Mouse (Mus musculus) embryo, embryonic 9.5 days (tissue): ENCODE measurements around the gene Olfr970.
"Not testable (repeated sequence)": the region's sequence is repeated elsewhere in the genome, so short reads cannot be mapped to it uniquely, and the experiment has no call there.

Source experiments
- DNase-seq: peaks from one replicate; pipeline ENCODE4 v3.0.0-alpha.2; 2017; ENCODE audit errors: extremely low spot score

Gene Olfr970

DNA sequence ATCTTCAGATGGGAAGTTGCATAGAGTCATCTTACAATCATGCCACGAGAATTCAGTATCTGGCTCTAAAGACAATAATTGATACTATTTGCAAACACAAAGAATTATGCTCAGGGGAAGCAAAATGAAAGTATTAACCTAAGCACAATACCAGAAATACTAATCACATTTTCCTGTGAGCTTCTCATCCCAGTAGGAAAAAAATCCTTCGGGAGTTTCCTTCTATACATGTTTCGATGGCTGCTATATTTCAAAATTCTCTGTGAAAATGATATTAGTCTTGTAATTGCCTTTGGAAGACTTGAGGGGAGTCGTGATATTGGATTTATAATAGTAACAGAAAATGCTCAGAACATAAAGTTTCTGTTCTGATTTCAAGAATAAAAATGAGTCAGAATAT, at the start of gene Olfr970:
Gene Olfr970 (plus strand): TSS at position 301 of the 400 bp plus-strand sequence.
- DNase-seq = no peak

DNA sequence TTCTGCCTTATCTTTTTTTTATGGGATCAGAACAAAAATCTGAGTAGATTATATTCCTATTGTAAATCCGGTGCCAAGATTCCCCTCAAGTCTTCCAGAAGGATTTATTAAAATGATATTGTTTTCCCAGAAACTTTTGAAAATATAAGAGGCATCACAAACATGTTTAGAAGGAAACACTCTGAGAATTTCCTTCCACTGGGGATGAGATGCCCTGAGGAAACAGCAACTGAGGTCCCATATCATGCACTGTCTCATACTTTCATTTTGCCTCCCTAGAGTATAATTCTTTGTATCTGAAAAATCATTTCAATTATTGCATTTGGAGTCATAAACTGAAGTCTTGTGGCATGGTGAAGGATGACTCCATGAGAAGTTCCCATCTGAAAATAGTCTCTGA, 25.5 kb upstream of the Olfr970 start, which contains the start of gene Olfr968:
Gene Olfr968 (minus strand): TSS at position 101 of the 400 bp plus-strand sequence.
- no peak for DNase-seq

DNA sequence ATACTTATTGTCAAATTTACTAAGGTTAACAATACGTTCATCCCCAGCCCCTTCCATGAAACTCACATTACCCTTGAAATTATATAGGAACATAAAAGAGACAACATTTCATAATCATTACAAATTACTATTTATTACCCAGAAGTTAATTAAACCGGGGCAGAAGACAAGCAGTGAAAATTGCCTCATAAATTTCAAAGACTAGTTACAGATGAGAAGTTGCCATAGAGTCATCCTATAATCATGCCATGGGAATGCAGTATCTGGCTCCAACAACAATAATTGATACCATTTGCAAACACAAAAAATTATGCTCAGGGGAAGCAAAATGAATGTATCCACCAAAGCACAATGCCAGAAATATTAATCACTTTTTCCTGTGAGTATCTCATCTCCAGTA, 18.1 kb upstream of the Olfr970 start, which contains the start of gene Olfr969:
Gene Olfr969 (plus strand): TSS at position 388 of the 400 bp plus-strand sequence.
- no peak for DNase-seq

DNA sequence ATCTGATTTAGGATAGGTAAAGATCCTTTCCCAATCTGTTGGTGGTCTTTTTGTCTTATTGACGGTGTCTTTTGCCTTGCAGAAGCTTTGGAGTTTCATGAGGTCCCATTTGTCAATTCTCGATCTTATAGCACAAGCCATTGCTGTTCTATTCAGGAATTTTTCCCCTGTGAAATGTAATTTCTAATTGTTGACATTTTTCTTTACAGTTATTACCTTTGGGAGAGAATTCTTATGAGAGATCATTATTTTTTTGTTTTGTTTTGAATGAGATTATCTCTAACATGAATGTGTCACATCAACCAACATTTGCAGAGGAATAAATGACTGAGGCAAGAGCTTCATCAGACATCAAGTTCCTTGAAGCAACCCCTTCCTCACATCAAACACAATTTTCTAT, 27.9 kb downstream of the Olfr970 start, which contains the start of gene Olfr971:
Gene Olfr971 (plus strand): TSS at position 301 of the 400 bp plus-strand sequence.
- not testable (repeated sequence) for DNase-seq

DNA sequence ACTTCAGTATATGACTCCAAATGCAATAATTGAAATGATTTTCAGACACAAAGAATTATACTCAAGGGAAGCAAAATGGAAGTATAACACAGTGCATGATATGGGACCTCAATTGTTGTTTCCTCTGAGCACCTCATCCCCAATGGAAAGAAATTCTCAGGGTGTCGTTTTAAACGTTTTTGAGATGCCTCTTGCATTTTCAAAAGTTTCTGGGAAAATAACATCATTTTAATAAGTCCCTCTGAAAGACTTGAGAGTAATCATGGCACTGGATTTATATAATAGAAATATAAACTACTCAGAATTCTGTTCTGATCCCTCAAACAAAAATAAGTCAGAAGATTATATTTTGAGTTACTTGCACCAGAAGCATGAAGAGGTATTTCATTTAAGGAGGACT, 57.5 kb downstream of the Olfr970 start, which contains the start of gene Olfr972:
Gene Olfr972 (plus strand): TSS at position 301 of the 400 bp plus-strand sequence.
- no peak for DNase-seq
